Mouse (Mus musculus): ENCODE data around the gene Ctnnbl1. TPM values are rescaled to one million over a fixed set of nuclear protein-coding genes. Genes with fewer than 3 reads are reported as not detected.
A peak's percentile ranks its signal among the peaks of the same experiment; 100 is the strongest.

Ctnnbl1 gene
- polyA plus RNA-seq, 1 experiment, result 95.0 TPM

- no peaks in the 10 kb centered on the region for H3K27me3 ChIP-seq (ENCODE audit: control insufficient read depth, insufficient read depth, low read length)
- TF ChIP-seq CTCF (IDR thresholded peaks at IDR 0.05; ENCODE audit: control insufficient read depth, insufficient read depth, insufficient replicate concordance, low read depth, low read length) (no peak), POLR2A (IDR thresholded peaks at IDR 0.05; ENCODE audit: control insufficient read depth, low read depth, low read length) (no peak)
- H3K27ac ChIP-seq (ENCODE audit: control insufficient read depth, insufficient read depth, low read depth, low read length), result no peak overlapping the region
- peaks cover 4% of the 10 kb centered on the region; the same call in 1 of the 2 replicates for H3K4me1 ChIP-seq (ENCODE audit: control insufficient read depth, insufficient read depth, low read length)
- H3K36me3 ChIP-seq (ENCODE audit: control insufficient read depth, insufficient read depth, low read length), result no peaks in the 10 kb centered on the region
- no peak overlapping the region for H3K4me3 ChIP-seq (ENCODE audit: control insufficient read depth, low read depth, low read length)
These were observed 187.3 kb downstream of the Ctnnbl1 start for GRCm38 (mm10) chr2:157924504-157924903.

DNA sequence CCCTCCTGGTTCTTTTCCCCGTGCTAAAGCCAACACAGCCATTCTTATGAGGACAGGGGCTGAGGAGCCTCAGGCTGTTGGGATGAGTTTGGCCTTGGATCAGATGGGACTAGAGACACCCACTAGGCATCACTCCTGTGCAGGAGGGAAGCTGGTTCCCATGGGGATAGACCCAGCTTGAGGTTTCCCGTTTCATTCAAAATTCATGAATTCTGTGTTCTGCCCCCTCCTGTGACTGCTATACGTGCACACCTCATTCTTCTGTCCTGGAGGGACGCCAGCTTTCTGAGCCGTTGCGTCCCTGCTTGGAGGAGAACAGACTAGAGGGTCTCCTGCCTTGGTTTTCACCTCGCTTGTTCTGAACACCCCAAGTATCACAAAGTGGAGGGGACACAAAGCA is 189.3 kb downstream of the Ctnnbl1 start:
- Histone ChIP-seq H3K27ac (ENCODE audit: control insufficient read depth, insufficient read depth, low read depth, low read length) (no peak overlapping the region), H3K4me1 (ENCODE audit: control insufficient read depth, insufficient read depth, low read length) (peaks cover 4% of the 10 kb centered on the region; the same call in 1 of the 2 replicates), H3K36me3 (ENCODE audit: control insufficient read depth, insufficient read depth, low read length) (no peaks in the 10 kb centered on the region), H3K27me3 (ENCODE audit: control insufficient read depth, insufficient read depth, low read length) (no peaks in the 10 kb centered on the region), H3K4me3 (ENCODE audit: control insufficient read depth, low read depth, low read length) (no peak overlapping the region)
- TF ChIP-seq POLR2A (IDR thresholded peaks at IDR 0.05; ENCODE audit: control insufficient read depth, low read depth, low read length), result no peak
- TF ChIP-seq CTCF (IDR thresholded peaks at IDR 0.05; ENCODE audit: control insufficient read depth, insufficient read depth, insufficient replicate concordance, low read depth, low read length), result no peak

GRCm38 (mm10) chr2:157926927-157927326 is 189.7 kb downstream of the Ctnnbl1 start:
- no peak overlapping the region for H3K4me3 ChIP-seq (ENCODE audit: control insufficient read depth, low read depth, low read length)
- no peaks in the 10 kb centered on the region for H3K36me3 ChIP-seq (ENCODE audit: control insufficient read depth, insufficient read depth, low read length)
- H3K27ac ChIP-seq (ENCODE audit: control insufficient read depth, insufficient read depth, low read depth, low read length), result no peak overlapping the region
- no peaks in the 10 kb centered on the region for H3K27me3 ChIP-seq (ENCODE audit: control insufficient read depth, insufficient read depth, low read length)
- peaks cover 4% of the 10 kb centered on the region; the same call in 1 of the 2 replicates for H3K4me1 ChIP-seq (ENCODE audit: control insufficient read depth, insufficient read depth, low read length)
- TF ChIP-seq POLR2A (IDR thresholded peaks at IDR 0.05; ENCODE audit: control insufficient read depth, low read depth, low read length), result no peak
- TF ChIP-seq CTCF (IDR thresholded peaks at IDR 0.05; ENCODE audit: control insufficient read depth, insufficient read depth, insufficient replicate concordance, low read depth, low read length), result no peak

DNA sequence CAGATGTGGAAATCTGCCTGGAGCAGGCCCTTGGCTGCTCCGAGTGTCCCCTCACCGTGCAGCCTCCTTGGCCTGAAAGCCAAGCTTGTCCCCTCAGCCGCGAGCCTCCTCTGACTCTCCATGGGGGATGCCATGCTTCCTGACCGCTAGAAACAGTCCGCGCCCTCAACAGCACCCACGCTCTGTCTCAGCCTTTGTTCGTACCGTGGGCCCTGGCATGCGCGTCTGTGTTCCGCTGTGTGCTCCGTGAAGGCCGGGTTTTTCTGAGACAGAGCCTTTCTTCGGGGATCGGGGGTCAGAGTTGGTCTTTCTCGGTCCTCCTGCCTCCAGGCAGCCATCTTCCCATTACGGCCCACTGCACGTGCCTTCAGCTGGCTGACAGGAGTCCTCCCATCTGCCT is 190.2 kb downstream of the Ctnnbl1 start:
- TF ChIP-seq POLR2A (IDR thresholded peaks at IDR 0.05; ENCODE audit: control insufficient read depth, low read depth, low read length) (no peak), CTCF (IDR thresholded peaks at IDR 0.05; ENCODE audit: control insufficient read depth, insufficient read depth, insufficient replicate concordance, low read depth, low read length) (no peak)
- Histone ChIP-seq H3K36me3 (ENCODE audit: control insufficient read depth, insufficient read depth, low read length) (no peaks in the 10 kb centered on the region), H3K27ac (ENCODE audit: control insufficient read depth, insufficient read depth, low read depth, low read length) (no peak overlapping the region), H3K4me1 (ENCODE audit: control insufficient read depth, insufficient read depth, low read length) (peaks cover 4% of the 10 kb centered on the region; the same call in 1 of the 2 replicates), H3K4me3 (ENCODE audit: control insufficient read depth, low read depth, low read length) (peak overlapping the region; percentile 45), H3K27me3 (ENCODE audit: control insufficient read depth, insufficient read depth, low read length) (no peaks in the 10 kb centered on the region)

- no peaks in the 10 kb centered on the region for H3K36me3 ChIP-seq (ENCODE audit: control insufficient read depth, insufficient read depth, low read length)
- H3K27ac ChIP-seq (ENCODE audit: control insufficient read depth, insufficient read depth, low read depth, low read length), result no peak overlapping the region
- no peak overlapping the region for H3K4me3 ChIP-seq (ENCODE audit: control insufficient read depth, low read depth, low read length)
- H3K27me3 ChIP-seq (ENCODE audit: control insufficient read depth, insufficient read depth, low read length), result no peaks in the 10 kb centered on the region
- TF ChIP-seq POLR2A (IDR thresholded peaks at IDR 0.05; ENCODE audit: control insufficient read depth, low read depth, low read length) (no peak), CTCF (IDR thresholded peaks at IDR 0.05; ENCODE audit: control insufficient read depth, insufficient read depth, insufficient replicate concordance, low read depth, low read length) (no peak)
- H3K4me1 ChIP-seq (ENCODE audit: control insufficient read depth, insufficient read depth, low read length), result peaks cover 4% of the 10 kb centered on the region; the same call in 1 of the 2 replicates
These were observed 190.6 kb downstream of the Ctnnbl1 start for GRCm38 (mm10) chr2:157927815-157928214.

DNA sequence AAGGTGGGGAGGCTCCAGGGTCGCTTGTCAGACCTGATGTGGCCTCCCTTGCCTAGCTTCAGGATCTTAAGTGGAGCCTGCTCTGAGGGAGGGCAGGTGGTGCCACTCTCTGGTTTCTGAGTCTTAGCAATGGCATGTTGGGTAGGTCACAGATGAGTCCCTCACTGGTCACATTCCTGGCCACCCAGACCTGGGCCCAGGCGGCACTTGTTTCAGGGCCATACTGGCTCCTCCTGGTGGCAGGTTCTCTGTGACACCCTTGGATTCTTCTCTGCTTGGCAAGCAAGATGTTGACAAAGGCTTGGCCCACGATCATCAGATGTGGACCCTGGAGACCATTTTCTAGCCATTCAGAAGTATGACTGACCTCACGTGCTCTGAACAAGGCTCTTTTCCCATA is 195.5 kb downstream of the Ctnnbl1 start:
- TF ChIP-seq CTCF (IDR thresholded peaks at IDR 0.05; ENCODE audit: control insufficient read depth, insufficient read depth, insufficient replicate concordance, low read depth, low read length), result 0 out of 2 replicates have a peak, but pooled peaks have one; percentile 13
- TF ChIP-seq POLR2A (IDR thresholded peaks at IDR 0.05; ENCODE audit: control insufficient read depth, low read depth, low read length), result no peak
- Histone ChIP-seq H3K4me1 (ENCODE audit: control insufficient read depth, insufficient read depth, low read length) (peaks cover 1% of the 10 kb centered on the region; the same call in 1 of the 2 replicates), H3K27me3 (ENCODE audit: control insufficient read depth, insufficient read depth, low read length) (no peaks in the 10 kb centered on the region), H3K4me3 (ENCODE audit: control insufficient read depth, low read depth, low read length) (no peak overlapping the region), H3K27ac (ENCODE audit: control insufficient read depth, insufficient read depth, low read depth, low read length) (no peak overlapping the region), H3K36me3 (ENCODE audit: control insufficient read depth, insufficient read depth, low read length) (no peaks in the 10 kb centered on the region)

GRCm38 (mm10) chr2:157935444-157936171 is 198.4 kb downstream of the Ctnnbl1 start:
- Histone ChIP-seq H3K36me3 (ENCODE audit: control insufficient read depth, insufficient read depth, low read length) (no peaks in the 10 kb centered on the region), H3K27ac (ENCODE audit: control insufficient read depth, insufficient read depth, low read depth, low read length) (no peak overlapping the region), H3K27me3 (ENCODE audit: control insufficient read depth, insufficient read depth, low read length) (no peaks in the 10 kb centered on the region), H3K4me1 (ENCODE audit: control insufficient read depth, insufficient read depth, low read length) (no peaks in the 10 kb centered on the region; the same call in 1 of the 2 replicates), H3K4me3 (ENCODE audit: control insufficient read depth, low read depth, low read length) (no peak overlapping the region)
- no peak for TF ChIP-seq POLR2A (IDR thresholded peaks at IDR 0.05; ENCODE audit: control insufficient read depth, low read depth, low read length)
- no peak for TF ChIP-seq CTCF (IDR thresholded peaks at IDR 0.05; ENCODE audit: control insufficient read depth, insufficient read depth, insufficient replicate concordance, low read depth, low read length)
